Mouse (Mus musculus) B cell, adult 2 months (primary cell): ENCODE data around the gene Zfp541.
A peak's percentile ranks its signal among the peaks of the same experiment; 100 is the strongest.

Experiments
- DNase-seq, 2 experiments: peaks; one replicate each; pipeline ENCODE4 v3.0.0; 2022

Zfp541 gene

GRCm38 (mm10) chr7:16087587-16087986 is 26.0 kb downstream of the Zfp541 start:
- DNase-seq: no peak

- no peak for DNase-seq
Observed at GRCm38 (mm10) chr7:16094592-16094991, 33.0 kb downstream of the Zfp541 start.

GRCm38 (mm10) chr7:16098021-16099017 is 36.7 kb downstream of the Zfp541 start, which contains the start of gene Napa:
Gene Napa (plus strand): TSS chr7:16098458.
- peak; percentile 98 for DNase-seq

- no peak for DNase-seq
Observed at GRCm38 (mm10) chr7:16099901-16100300, 38.3 kb downstream of the Zfp541 start.

GRCm38 (mm10) chr7:16101081-16101480 is 39.5 kb downstream of the Zfp541 start:
- DNase-seq: no peak

- no peak for DNase-seq
Observed at GRCm38 (mm10) chr7:16101726-16102475, 40.3 kb downstream of the Zfp541 start.

GRCm38 (mm10) chr7:16102686-16103226 is 41.1 kb downstream of the Zfp541 start:
- no peak for DNase-seq

GRCm38 (mm10) chr7:16103760-16104159 is 42.1 kb downstream of the Zfp541 start:
- DNase-seq: no peak

GRCm38 (mm10) chr7:16104611-16105388 is 43.2 kb downstream of the Zfp541 start:
- no peak for DNase-seq

GRCm38 (mm10) chr7:16108886-16109542 is 47.4 kb downstream of the Zfp541 start:
- DNase-seq: no peak

- no peak for DNase-seq
Observed at GRCm38 (mm10) chr7:16110158-16110557, 48.5 kb downstream of the Zfp541 start.

GRCm38 (mm10) chr7:16111284-16112090 is 49.9 kb downstream of the Zfp541 start:
- DNase-seq: no peak

GRCm38 (mm10) chr7:16116418-16116817 is 54.8 kb downstream of the Zfp541 start:
- DNase-seq: no peak

- no peak for DNase-seq
Observed at GRCm38 (mm10) chr7:16117100-16117499, 55.5 kb downstream of the Zfp541 start.

GRCm38 (mm10) chr7:16119569-16120261 is 58.1 kb downstream of the Zfp541 start, which contains the start of gene Kptn:
Gene Kptn (plus strand): TSS chr7:16119895.
- peak; percentile 95 to 96 for DNase-seq

GRCm38 (mm10) chr7:16120262-16120600 is 58.6 kb downstream of the Zfp541 start:
- DNase-seq: no peak

- DNase-seq: no peak
Observed at GRCm38 (mm10) chr7:16125829-16126228, 64.2 kb downstream of the Zfp541 start.

GRCm38 (mm10) chr7:16128344-16128743 is 66.7 kb downstream of the Zfp541 start:
- no peak for DNase-seq

GRCm38 (mm10) chr7:16128899-16129298 is 67.3 kb downstream of the Zfp541 start:
- no peak for DNase-seq

- peak; percentile 77 to 80 for DNase-seq
Observed at GRCm38 (mm10) chr7:16129421-16129845, 67.8 kb downstream of the Zfp541 start, which contains the start of gene Slc8a2. Gene Slc8a2 (plus strand): TSS chr7:16129826.
